8 mouse cellular contexts compared by ENCODE assay signal in the genomic region with DNA sequence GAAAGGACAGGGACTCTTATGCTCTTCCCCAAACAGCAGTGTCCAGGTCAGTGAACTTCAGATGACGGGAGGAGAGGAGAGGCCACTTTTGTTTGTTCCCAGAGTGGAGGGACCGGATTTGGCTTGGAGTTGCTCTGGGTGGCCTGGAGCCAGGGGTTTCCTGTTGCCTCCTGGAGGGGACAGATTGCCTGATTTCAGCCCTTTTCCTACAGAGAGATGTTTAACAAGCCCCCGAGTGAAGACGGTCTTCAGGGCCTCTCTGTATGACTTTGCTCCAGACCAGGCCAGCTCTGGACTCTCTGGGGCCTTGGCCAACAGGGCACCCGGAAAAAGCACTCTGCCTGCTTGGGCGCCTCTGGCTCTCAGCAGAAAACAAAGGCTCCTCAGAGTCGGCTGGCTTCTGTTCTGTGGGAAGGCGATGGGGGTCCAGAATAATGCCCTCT. TPM values are rescaled to one million over a fixed set of nuclear protein-coding genes. Genes with fewer than 3 reads are reported as not detected.
DNase-seq lines count a peak whose midpoint lies in the region; ATAC-seq lines count a peak whose summit lies in the region.

No protein-coding gene starts in this region.

- peak overlapping the region; percentile 56 for H3K4me3 ChIP-seq in neural tube, embryonic 11.5 days (ENCODE audit: low read depth, low read length)
- peak overlapping the region; percentile 70 for H3K4me3 ChIP-seq in forebrain, embryonic 10.5 days
- H3K4me3 ChIP-seq in midbrain, embryonic 12.5 days = peak overlapping the region; percentile 72

- intact Hi-C loops in heart, postnatal 14 days (cut with DNase I) = loop anchor here (2.0 kb wide), 1 partner anchor 23 kb away; no protein-coding TSS in a partner anchor

- 0 out of 2 replicates have a peak, but pooled peaks cover 6% of the 10 kb centered on the region for H3K27me3 ChIP-seq in neural tube, embryonic 11.5 days (ENCODE audit: control insufficient read depth, insufficient read depth, low read length)
- H3K27me3 ChIP-seq in forebrain, embryonic 10.5 days (ENCODE audit: poor library complexity, severe bottlenecking) = peaks cover 41% of the 10 kb centered on the region
- peaks cover 20% of the 10 kb centered on the region for H3K27me3 ChIP-seq in midbrain, embryonic 12.5 days

- H3K4me2 ChIP-seq in neural tube, embryonic 11.5 days (ENCODE audit: low read depth) = peak overlapping the region; percentile 62
- H3K4me2 ChIP-seq in midbrain, embryonic 12.5 days (replicated peaks) = peak overlapping the region; percentile 65

- 53% methylated on average over 8 of the region's 8 CpGs for WGBS in neural tube, embryonic 11.5 days
- 48% methylated on average over 8 of the region's 8 CpGs for WGBS in forebrain, embryonic 10.5 days
- 33% methylated on average over 8 of the region's 8 CpGs for WGBS in midbrain, embryonic 12.5 days

- H3K4me1 ChIP-seq in neural tube, embryonic 11.5 days (ENCODE audit: control insufficient read depth, insufficient read depth, low read length) = peaks cover 27% of the 10 kb centered on the region
- H3K4me1 ChIP-seq in forebrain, embryonic 10.5 days = peaks cover 72% of the 10 kb centered on the region
- H3K4me1 ChIP-seq in midbrain, embryonic 12.5 days = peaks cover 51% of the 10 kb centered on the region

- H3K36me3 ChIP-seq in neural tube, embryonic 11.5 days (ENCODE audit: control insufficient read depth, insufficient read depth, low read length) = peaks cover 6% of the 10 kb centered on the region
- H3K36me3 ChIP-seq in forebrain, embryonic 10.5 days (replicated peaks) = peaks cover 54% of the 10 kb centered on the region
- peaks cover 48% of the 10 kb centered on the region for H3K36me3 ChIP-seq in midbrain, embryonic 12.5 days

- ATAC-seq in neural tube, embryonic 11.5 days (ENCODE audit: insufficient read depth, low FRiP score, low TSS enrichment) = no peak
- ATAC-seq in midbrain, embryonic 12.5 days (ENCODE audit: low FRiP score, low read depth) = no peak
- no peak for ATAC-seq in cerebellum, adult (ENCODE audit: insufficient number of reproducible peaks, low FRiP score, low TSS enrichment)

- no peak for DNase-seq in neural tube, embryonic 11.5 days (ENCODE audit: low spot score)
- no peak for DNase-seq in neural tube, embryonic 10.5 days (ENCODE audit: extremely low spot score, low spot score)
- DNase-seq in forebrain, embryonic 10.5 days (ENCODE audit: extremely low spot score, low spot score) = no peak
- peak; percentile 78 to 81 for DNase-seq in heart, postnatal 14 days
- peak; percentile 74 to 80 for DNase-seq in kidney, postnatal 36 days
- no peak for DNase-seq in ovary, adult 18-20 months (ENCODE audit: low spot score)

- peak overlapping the region; percentile 27; the same call in 1 of the 2 replicates for H3K27ac ChIP-seq in neural tube, embryonic 11.5 days (ENCODE audit: low read depth, low read length)
- H3K27ac ChIP-seq in forebrain, embryonic 10.5 days = peak overlapping the region; percentile 92
- peak overlapping the region; percentile 67 for H3K27ac ChIP-seq in midbrain, embryonic 12.5 days (replicated peaks)

- H3K9me3 ChIP-seq in neural tube, embryonic 11.5 days (ENCODE audit: control insufficient read depth, low read length) = no peaks in the 10 kb centered on the region
- H3K9me3 ChIP-seq in forebrain, embryonic 10.5 days = no peaks in the 10 kb centered on the region
- no peaks in the 10 kb centered on the region for H3K9me3 ChIP-seq in midbrain, embryonic 12.5 days

- peak overlapping the region; percentile 63 for H3K9ac ChIP-seq in neural tube, embryonic 11.5 days (ENCODE audit: low read length)
- H3K9ac ChIP-seq in midbrain, embryonic 12.5 days (replicated peaks) = peak overlapping the region; percentile 78

RNA-seq across cellular contexts. Expression of a gene that starts 1.5 kb away (rescaled TPM):
- polyA plus RNA-seq in neural tube, embryonic 11.5 days (2014; fragmentation: Nextera tagmentation; extraction: Ambion mirVana) = 198 and 211 TPM in 2 replicates
- polyA plus RNA-seq in forebrain, embryonic 10.5 days (2016; fragmentation: Nextera tagmentation; extraction: Ambion mirVana) = 172 and 182 TPM in 2 replicates
- 1,000 to 10,000 TPM; 1,350 to 1,351 TPM for total RNA-seq in heart, postnatal 14 days (2021)
- polyA plus RNA-seq in midbrain, embryonic 12.5 days (2016; fragmentation: Nextera tagmentation; extraction: Ambion mirVana) = 257 and 284 TPM in 2 replicates

RNA-seq across cellular contexts. Expression of a gene that starts 4.6 kb away (rescaled TPM):
- 53.3 and 58.2 TPM in 2 replicates for polyA plus RNA-seq in neural tube, embryonic 11.5 days (2014; fragmentation: Nextera tagmentation; extraction: Ambion mirVana)
- polyA plus RNA-seq in forebrain, embryonic 10.5 days (2016; fragmentation: Nextera tagmentation; extraction: Ambion mirVana) = 59.2 and 59.5 TPM in 2 replicates
- total RNA-seq in heart, postnatal 14 days (2021) = 100 to 1,000 TPM; 198 to 224 TPM
- polyA plus RNA-seq in midbrain, embryonic 12.5 days (2016; fragmentation: Nextera tagmentation; extraction: Ambion mirVana) = 70.4 and 86.3 TPM in 2 replicates

RNA-seq across cellular contexts. Expression of a gene that starts 14.7 kb away (rescaled TPM):
- polyA plus RNA-seq in neural tube, embryonic 11.5 days (2014; fragmentation: Nextera tagmentation; extraction: Ambion mirVana) = 30.6 and 36.0 TPM in 2 replicates
- 66.4 and 69.6 TPM in 2 replicates for polyA plus RNA-seq in forebrain, embryonic 10.5 days (2016; fragmentation: Nextera tagmentation; extraction: Ambion mirVana)
- total RNA-seq in heart, postnatal 14 days (2021) = 1 to 10 TPM; 1.1 to 2.1 TPM
- polyA plus RNA-seq in midbrain, embryonic 12.5 days (2016; fragmentation: Nextera tagmentation; extraction: Ambion mirVana) = 43.5 and 44.3 TPM in 2 replicates

RNA-seq across cellular contexts. Expression of a gene that starts 43.5 kb away (rescaled TPM):
- polyA plus RNA-seq in neural tube, embryonic 11.5 days (2014; fragmentation: Nextera tagmentation; extraction: Ambion mirVana) = 21.5 and 21.9 TPM in 2 replicates
- polyA plus RNA-seq in forebrain, embryonic 10.5 days (2016; fragmentation: Nextera tagmentation; extraction: Ambion mirVana) = 21.2 and 22.7 TPM in 2 replicates
- total RNA-seq in heart, postnatal 14 days (2021) = 10 to 100 TPM; 45.1 to 46.8 TPM
- polyA plus RNA-seq in midbrain, embryonic 12.5 days (2016; fragmentation: Nextera tagmentation; extraction: Ambion mirVana) = 19.3 and 20.4 TPM in 2 replicates

RNA-seq across cellular contexts. Expression of a gene that starts 44.2 kb away (rescaled TPM):
- 13.2 and 13.7 TPM in 2 replicates for polyA plus RNA-seq in neural tube, embryonic 11.5 days (2014; fragmentation: Nextera tagmentation; extraction: Ambion mirVana)
- 18.7 and 20.3 TPM in 2 replicates for polyA plus RNA-seq in forebrain, embryonic 10.5 days (2016; fragmentation: Nextera tagmentation; extraction: Ambion mirVana)
- total RNA-seq in heart, postnatal 14 days (2021) = under 1 TPM; 0.29 to 0.59 TPM
- 25.1 and 25.3 TPM in 2 replicates for polyA plus RNA-seq in midbrain, embryonic 12.5 days (2016; fragmentation: Nextera tagmentation; extraction: Ambion mirVana)

Comparison
In these comparisons a context has a peak if more than half of its experiments do, and no peak if none do; other contexts are left out.
1. DNase-seq: peak in heart, postnatal 14 days (2 of 2) and kidney, postnatal 36 days (2 of 2); none in neural tube, embryonic 11.5 days (single experiment), neural tube, embryonic 10.5 days (single experiment), forebrain, embryonic 10.5 days (single experiment) and ovary, adult 18-20 months (single experiment).
2. H3K27ac ChIP-seq: peak in every context shown above with its lines; median percentile 92 in forebrain, embryonic 10.5 days; 67 in midbrain, embryonic 12.5 days; 27 in neural tube, embryonic 11.5 days.
3. Peak in every context shown above with its lines, with median percentiles within 50 percentile points of each other: H3K4me3 ChIP-seq.